Mouse (Mus musculus) megakaryocyte, embryonic 14.5 days (primary cell): Measurements from ENCODE around the gene Pitpnc1.

ENCODE experiments used
- FLI1 ChIP-seq: IDR thresholded peaks from 2 replicates; pipeline ENCODE4 v1.6.1; 2012; ENCODE audit warnings: low read length, inconsistent platforms, mixed read lengths
- GATA1 ChIP-seq: IDR thresholded peaks from 3 replicates; pipeline ENCODE4 v1.6.1; 2012; ENCODE audit warnings: mixed read lengths, low read length, inconsistent platforms, borderline replicate concordance

GRCm38 (mm10) chr11:107424176-107424575 is 46.3 kb downstream of the Pitpnc1 start:
- no peak for TF ChIP-seq GATA1
- TF ChIP-seq FLI1, result no peak
